Mouse (Mus musculus) monocyte, adult 59 days (primary cell): ENCODE results near the gene Sqstm1. TPM values are rescaled to one million over a fixed set of nuclear protein-coding genes. Genes with fewer than 3 reads are reported as not detected.

Experiments
- total RNA-seq, 2 experiments: library from RNA; stranded (reverse); gene quantifications; one replicate each; pipeline ENCODE4 v1.2.4; 2023

Sqstm1 gene
- total RNA-seq, result 100 to 1,000 TPM; 767 to 784 TPM

DNA sequence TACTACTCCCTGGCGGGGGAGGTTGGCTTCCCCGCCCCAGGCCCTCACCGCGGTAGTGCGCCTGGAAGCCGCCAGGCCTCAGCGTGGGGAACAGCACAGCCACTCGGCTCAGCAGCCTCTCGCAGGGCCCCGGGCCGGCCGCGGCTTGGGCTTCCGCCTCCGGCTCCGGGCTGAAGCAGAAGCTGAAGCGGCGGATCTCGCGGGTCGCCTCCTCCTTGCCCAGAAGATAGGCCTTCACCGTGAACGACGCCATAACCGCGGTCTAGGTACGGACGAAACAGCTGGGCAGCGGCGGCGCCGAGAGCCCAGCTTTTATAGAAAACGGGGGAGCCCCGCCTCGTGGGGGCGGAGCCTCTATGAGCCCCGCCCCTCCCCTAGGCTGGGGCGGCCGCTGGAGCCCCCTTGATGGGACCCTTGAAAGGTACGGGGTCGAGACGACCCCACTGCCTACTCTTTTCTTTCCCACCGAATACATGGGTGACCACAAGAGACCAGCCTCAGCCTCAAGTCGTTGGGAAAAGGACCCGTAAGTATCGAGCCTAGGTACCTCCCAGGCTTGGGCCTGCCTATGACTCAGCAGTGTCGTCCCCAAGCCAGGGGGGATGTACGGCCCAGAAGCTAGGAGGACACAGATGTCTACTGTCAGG lies at the start of gene Sqstm1, which contains the start of gene Mgat4b:
Gene Sqstm1 (minus strand): TSS at position 323 of the 647 bp plus-strand sequence.
Gene Mgat4b (plus strand): TSS at position 386 of the 647 bp plus-strand sequence.

DNA sequence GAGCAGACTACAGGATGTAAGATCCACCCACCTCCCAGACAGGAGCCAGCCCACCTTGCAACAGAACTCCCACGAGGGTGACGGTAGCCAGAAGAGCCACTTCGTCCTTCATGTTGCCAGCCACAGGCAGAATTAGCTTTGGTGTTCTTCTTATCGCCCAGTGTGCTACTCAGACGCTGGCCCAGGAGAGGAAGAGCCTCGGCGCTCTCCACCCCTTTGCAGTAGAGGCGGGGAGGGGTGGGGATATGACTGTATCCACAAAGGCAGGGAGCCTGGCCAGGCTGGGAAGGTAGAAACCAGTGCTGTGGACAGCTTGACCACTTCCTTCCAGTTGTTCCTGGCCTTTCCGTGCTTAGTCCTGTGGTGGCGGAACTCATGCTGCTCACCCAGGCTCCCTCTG lies 27.7 kb upstream of the Sqstm1 start, which contains the start of gene Ltc4s:
Gene Ltc4s (minus strand): TSS at position 293 of the 400 bp plus-strand sequence.

DNA sequence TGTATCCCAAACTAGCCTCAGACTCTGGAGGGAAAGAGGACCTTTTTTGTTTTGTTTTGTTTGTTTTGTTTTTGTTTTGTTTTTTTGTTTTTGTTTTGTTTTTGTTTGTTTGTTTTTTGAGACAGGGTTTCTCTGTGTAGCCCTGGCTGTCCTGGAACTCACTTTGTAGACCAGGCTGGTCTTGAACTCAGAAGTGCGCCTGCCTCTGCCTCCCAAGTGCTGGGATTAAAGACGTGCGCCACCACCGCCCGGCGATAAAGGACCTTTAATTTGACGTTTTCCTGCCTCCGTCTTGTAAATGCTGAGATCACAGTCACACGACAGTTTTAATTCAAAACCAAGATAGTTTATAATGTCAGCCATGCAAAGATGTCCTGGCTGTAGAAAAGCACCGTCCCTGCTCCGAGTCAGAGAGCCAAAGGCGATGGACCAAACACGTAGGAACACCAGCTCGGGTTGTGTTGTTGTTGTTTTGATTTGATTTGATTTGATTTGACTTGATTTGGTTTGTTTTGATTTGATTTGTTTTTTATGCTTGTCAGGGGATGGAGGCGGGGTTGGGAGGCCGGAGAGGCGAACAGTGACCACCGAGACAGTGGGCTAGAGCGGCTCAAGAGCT lies 36.4 kb downstream of the Sqstm1 start, which contains the start of gene Mrnip:
Gene Mrnip (plus strand): TSS at position 334 of the 619 bp plus-strand sequence.

Other genes starting within 250 kb of the Sqstm1 start
- 100 to 1,000 TPM; 250 to 262 TPM for gene Rnf130, start 185.5 kb downstream of the Sqstm1 start, total RNA-seq
- gene Tbc1d9b, start 79.4 kb downstream of the Sqstm1 start, total RNA-seq, result 10 to 100 TPM; 57.0 to 69.5 TPM
- gene Mrnip, start 36.4 kb downstream of the Sqstm1 start, total RNA-seq, result 1 to 10 TPM in 1 of 2 experiments, under 1 TPM in 1; 0.73 to 2.7 TPM
- gene Mgat4b, start 63 bp upstream of the Sqstm1 start, total RNA-seq, result 10 to 100 TPM; 28.3 to 29.7 TPM
- gene Ltc4s, start 27.8 kb upstream of the Sqstm1 start, total RNA-seq, result 1 to 10 TPM; 4.8 to 5.5 TPM
- gene Maml1, start 81.5 kb upstream of the Sqstm1 start, total RNA-seq, result 10 to 100 TPM; 48.3 to 48.4 TPM
- 100 to 1,000 TPM; 313 to 320 TPM for gene Canx, start 114.8 kb upstream of the Sqstm1 start, total RNA-seq
- not detected for gene Cby3, start 143.6 kb upstream of the Sqstm1 start, total RNA-seq
- gene Hnrnph1, start 166.2 kb upstream of the Sqstm1 start, total RNA-seq, result 100 to 1,000 TPM; 674 to 701 TPM
- 10 to 100 TPM; 33.5 to 38.9 TPM for gene Rufy1, start 220.3 kb upstream of the Sqstm1 start, total RNA-seq